Mouse (Mus musculus) embryonic facial prominence, embryonic 13.5 days (tissue): ENCODE measurements around the gene Pou6f1. TPM values are rescaled to one million over a fixed set of nuclear protein-coding genes. Genes with fewer than 3 reads are reported as not detected.
"Not testable (repeated sequence)": the region's sequence is repeated elsewhere in the genome, so short reads cannot be mapped to it uniquely, and the experiment has no call there.

ENCODE experiments used
- ATAC-seq: fragments of 200-750 bp; cut with Nextera tagmentation; 2 replicates; pipeline ENCODE4 v1.8.0; 2017; ENCODE audit warnings: low read depth; ENCODE audit not compliant: insufficient number of reproducible peaks, insufficient read depth, low FRiP score, low TSS enrichment
- H3K27ac ChIP-seq: fragments of 300-500 bp; sonication (generic); 2 replicates; pipeline ENCODE4 v1.5.1; 2015; ENCODE audit warnings: moderate library complexity, mild to moderate bottlenecking, inconsistent platforms
- H3K27me3 ChIP-seq: fragments of 300-500 bp; sonication (generic); 2 replicates; pipeline ENCODE4 v1.6.1; 2015; ENCODE audit warnings: mild to moderate bottlenecking, inconsistent platforms
- H3K36me3 ChIP-seq: fragments of 300-500 bp; sonication (generic); 2 replicates; pipeline ENCODE4 v1.6.1; 2015; ENCODE audit warnings: mild to moderate bottlenecking, inconsistent platforms
- H3K4me1 ChIP-seq: fragments of 300-500 bp; sonication (generic); 2 replicates; pipeline ENCODE4 v1.6.1; 2015; ENCODE audit warnings: inconsistent platforms
- H3K4me2 ChIP-seq: fragments of 300-500 bp; sonication (generic); 2 replicates; pipeline ENCODE4 v1.6.1; 2015; ENCODE audit warnings: moderate library complexity, mild to moderate bottlenecking, inconsistent platforms
- H3K4me3 ChIP-seq: fragments of 300-500 bp; sonication (generic); 2 replicates; pipeline ENCODE4 v1.5.1; 2015; ENCODE audit warnings: mild to moderate bottlenecking, inconsistent platforms
- H3K9ac ChIP-seq: fragments of 300-500 bp; sonication (generic); 2 replicates; pipeline ENCODE4 v1.6.1; 2015; ENCODE audit warnings: mild to moderate bottlenecking, inconsistent platforms
- H3K9me3 ChIP-seq: fragments of 300-500 bp; sonication (generic); 2 replicates; pipeline ENCODE4 v1.6.1; 2016; ENCODE audit warnings: inconsistent platforms
- WGBS: fragments of 180-500 bp; shearing (Covaris S2); methylation state at CpG from one replicate; pipeline ENCODE4 v1.1.7; 2015; ENCODE audit warnings: mixed read lengths; 5-methylcytosine and 5-hydroxymethylcytosine counted together
- polyA plus RNA-seq: library from polyadenylated mRNA; unstranded; fragments of >200 nt; fragmentation: Nextera tagmentation; extraction: Ambion mirVana; gene quantifications from 2 replicates; pipeline ENCODE4 v1.2.1, GENCODE M21; 2015

Pou6f1 gene
- polyA plus RNA-seq, 1 experiment from 2014 or later, result 14.4 TPM

DNA sequence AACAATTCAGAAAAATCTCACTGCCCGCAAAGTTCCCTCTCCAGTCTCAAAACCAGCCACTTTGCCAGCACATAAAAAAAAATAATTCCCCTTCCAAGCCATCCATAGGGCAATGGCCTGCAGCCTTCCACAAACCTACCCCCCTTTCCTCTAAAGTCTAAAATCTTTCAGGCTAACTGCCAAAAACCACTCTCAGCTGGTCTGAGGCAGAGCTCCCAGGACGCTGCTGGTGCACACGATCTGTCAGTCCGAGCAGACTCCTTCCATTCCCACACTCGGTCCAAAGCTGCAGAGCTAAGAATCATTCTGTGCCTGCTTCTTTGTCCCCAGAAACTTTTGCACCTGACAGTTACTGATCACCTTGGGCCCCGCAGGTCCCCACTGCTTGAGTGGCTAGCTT, 25.8 kb downstream of the Pou6f1 start:
- peaks cover 20% of the 10 kb centered on the region for H3K4me1 ChIP-seq
- peak overlapping the region; percentile 60 for H3K27ac ChIP-seq
- ATAC-seq, result 0 out of 2 replicates have a peak, but pooled peaks have one; percentile 32
- H3K9me3 ChIP-seq, result no peaks in the 10 kb centered on the region
- H3K4me2 ChIP-seq, result no peak overlapping the region
- 36% methylated on average over 6 of the region's 6 CpGs for WGBS
- no peak overlapping the region for H3K4me3 ChIP-seq
- peak overlapping the region; percentile 1; the same call in 1 of the 2 replicates for H3K9ac ChIP-seq
- H3K27me3 ChIP-seq, result no peaks in the 10 kb centered on the region
- H3K36me3 ChIP-seq, result peaks cover 16% of the 10 kb centered on the region; the same call in 1 of the 2 replicates

DNA sequence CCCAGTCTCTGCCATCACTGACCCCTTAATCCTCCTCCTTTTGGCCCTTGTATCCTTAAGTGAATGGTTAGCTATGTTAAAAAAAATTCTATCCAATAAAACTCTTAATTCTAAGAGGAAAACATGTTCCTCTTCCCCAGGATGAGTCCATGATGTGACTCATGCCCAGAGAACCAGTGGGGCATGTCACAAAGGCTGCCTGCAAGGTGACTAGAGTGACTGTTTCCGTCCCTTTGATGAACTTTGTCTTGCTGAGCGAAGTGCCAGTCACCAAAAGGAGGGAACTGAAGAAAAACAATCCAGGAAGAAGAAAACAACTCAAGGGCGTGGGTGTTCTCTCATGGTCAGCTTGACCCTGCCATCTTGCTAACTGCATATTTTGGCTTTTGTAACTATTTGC, 30.5 kb downstream of the Pou6f1 start:
- Histone ChIP-seq H3K27ac (no peak overlapping the region), H3K4me1 (peaks cover 12% of the 10 kb centered on the region), H3K4me3 (no peak overlapping the region), H3K27me3 (no peaks in the 10 kb centered on the region), H3K9ac (no peak overlapping the region), H3K4me2 (no peak overlapping the region), H3K9me3 (no peaks in the 10 kb centered on the region), H3K36me3 (no peaks in the 10 kb centered on the region)
- WGBS, result 71% methylated on average over 3 of the region's 3 CpGs
- no peak for ATAC-seq

DNA sequence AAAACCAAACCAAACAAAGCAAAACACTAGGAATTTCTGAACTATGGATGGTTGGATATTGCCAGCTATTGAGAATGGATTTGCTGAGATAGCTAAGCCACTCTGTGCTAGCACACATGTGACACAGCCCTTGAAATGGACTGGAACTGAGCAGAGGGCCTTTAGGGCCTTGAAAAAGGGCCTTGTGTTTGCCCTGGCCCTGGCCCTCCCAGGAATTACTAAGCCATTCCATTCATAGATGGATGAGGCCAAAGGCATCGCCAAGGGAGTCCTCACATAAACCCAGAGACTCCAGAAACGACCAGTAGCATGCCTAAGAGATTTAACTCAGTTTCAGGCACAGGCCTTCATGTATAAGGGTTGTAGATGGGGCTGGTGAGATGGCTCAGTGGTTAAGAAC, 33.3 kb downstream of the Pou6f1 start:
- Histone ChIP-seq H3K27ac (no peak overlapping the region), H3K4me2 (no peak overlapping the region), H3K9ac (no peak overlapping the region), H3K9me3 (no peaks in the 10 kb centered on the region), H3K4me3 (no peak overlapping the region), H3K4me1 (no peaks in the 10 kb centered on the region), H3K27me3 (no peaks in the 10 kb centered on the region), H3K36me3 (no peaks in the 10 kb centered on the region)
- 64% methylated on average over 2 of the region's 2 CpGs for WGBS
- ATAC-seq, result no peak

DNA sequence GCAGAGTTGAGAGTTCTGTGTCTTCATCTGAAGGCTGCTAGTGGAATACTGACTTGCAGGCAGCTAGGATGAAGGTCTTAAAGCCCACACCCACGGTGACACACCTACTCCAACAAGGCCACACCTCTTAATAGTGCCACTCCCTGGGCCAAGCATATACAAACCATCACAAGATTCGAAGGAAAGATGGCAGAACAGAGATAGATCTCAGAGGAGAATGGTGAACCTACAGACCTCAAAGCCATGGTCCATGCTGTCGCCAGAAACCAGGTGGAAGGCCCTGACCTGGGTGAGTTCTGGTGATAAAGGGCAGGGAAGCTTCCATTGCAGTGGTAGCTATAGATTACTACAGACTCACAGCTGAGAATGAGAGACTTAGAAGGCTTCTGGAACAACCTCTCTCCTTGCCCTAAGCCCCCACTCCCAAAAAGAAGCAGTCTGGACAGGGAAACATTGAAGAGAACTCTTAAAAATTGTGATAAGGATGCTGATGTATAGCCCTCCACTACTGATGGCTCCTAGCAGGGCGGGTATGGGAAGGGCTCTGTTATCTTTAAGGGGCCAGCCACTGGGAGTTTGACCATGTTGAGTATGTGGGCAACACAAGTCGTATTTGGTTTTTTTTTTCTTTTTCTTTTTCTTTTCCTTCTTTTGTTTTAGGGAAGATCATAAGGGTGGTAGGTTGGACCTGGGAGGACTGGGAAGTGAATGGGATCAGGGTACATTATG, 41.9 kb downstream of the Pou6f1 start:
- Histone ChIP-seq H3K27ac (no peak overlapping the region), H3K4me1 (no peaks in the 10 kb centered on the region), H3K36me3 (no peaks in the 10 kb centered on the region), H3K9ac (no peak overlapping the region), H3K9me3 (no peaks in the 10 kb centered on the region), H3K27me3 (no peaks in the 10 kb centered on the region), H3K4me2 (no peak overlapping the region), H3K4me3 (no peak overlapping the region)
- ATAC-seq, result no peak
- 76% methylated on average over 5 of the region's 5 CpGs for WGBS

DNA sequence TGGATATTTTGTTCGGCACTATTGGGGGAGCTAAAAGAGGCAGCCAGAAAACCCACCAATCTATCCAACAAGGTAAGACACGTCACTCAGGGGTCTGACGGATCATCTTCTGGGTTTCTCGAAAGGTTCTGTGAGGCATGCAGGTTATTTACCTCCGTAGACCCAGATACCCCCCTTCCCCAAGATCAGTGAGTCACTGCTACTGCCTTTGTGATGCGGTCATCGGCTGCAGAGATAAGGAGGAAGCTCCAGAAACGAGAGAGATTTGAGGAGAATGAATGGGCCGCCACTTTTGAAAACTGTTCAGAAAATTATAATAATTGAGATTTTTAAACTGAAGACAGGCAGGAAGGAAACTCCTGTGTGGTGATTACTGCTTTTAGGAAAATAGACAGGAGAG, 43.4 kb downstream of the Pou6f1 start:
- no peaks in the 10 kb centered on the region for H3K9me3 ChIP-seq
- no peak overlapping the region for H3K27ac ChIP-seq
- no peak overlapping the region for H3K9ac ChIP-seq
- no peak overlapping the region for H3K4me3 ChIP-seq
- no peaks in the 10 kb centered on the region for H3K27me3 ChIP-seq
- WGBS, result 90% methylated on average over 9 of the region's 9 CpGs
- no peaks in the 10 kb centered on the region for H3K4me1 ChIP-seq
- H3K4me2 ChIP-seq, result no peak overlapping the region
- no peaks in the 10 kb centered on the region for H3K36me3 ChIP-seq
- no peak for ATAC-seq

DNA sequence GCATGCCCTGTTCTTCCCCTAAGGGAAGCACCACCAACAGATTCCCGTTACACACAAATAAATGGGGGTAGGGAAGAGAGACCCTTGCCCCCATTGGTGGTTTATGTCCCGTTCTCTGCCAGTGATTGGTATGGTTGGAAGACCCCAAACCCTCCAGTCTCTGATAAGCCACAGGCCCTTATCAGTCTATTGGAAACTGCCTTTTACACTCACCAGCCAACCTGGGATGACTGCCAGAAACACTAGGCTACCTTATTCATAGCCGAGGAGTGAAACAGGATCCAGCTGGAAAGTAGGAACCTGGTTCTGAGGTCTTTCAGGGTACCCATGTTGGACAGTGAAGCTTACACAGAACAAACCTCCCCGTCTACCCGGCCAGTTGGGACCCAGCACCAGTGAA, 43.8 kb downstream of the Pou6f1 start:
- H3K36me3 ChIP-seq, result no peaks in the 10 kb centered on the region
- H3K9ac ChIP-seq, result no peak overlapping the region
- WGBS, result 82% methylated on average over 5 of the region's 5 CpGs
- H3K4me1 ChIP-seq, result peaks cover 3% of the 10 kb centered on the region
- no peaks in the 10 kb centered on the region for H3K27me3 ChIP-seq
- ATAC-seq, result no peak
- H3K27ac ChIP-seq, result no peak overlapping the region
- H3K9me3 ChIP-seq, result no peaks in the 10 kb centered on the region
- no peak overlapping the region for H3K4me2 ChIP-seq
- H3K4me3 ChIP-seq, result no peak overlapping the region

DNA sequence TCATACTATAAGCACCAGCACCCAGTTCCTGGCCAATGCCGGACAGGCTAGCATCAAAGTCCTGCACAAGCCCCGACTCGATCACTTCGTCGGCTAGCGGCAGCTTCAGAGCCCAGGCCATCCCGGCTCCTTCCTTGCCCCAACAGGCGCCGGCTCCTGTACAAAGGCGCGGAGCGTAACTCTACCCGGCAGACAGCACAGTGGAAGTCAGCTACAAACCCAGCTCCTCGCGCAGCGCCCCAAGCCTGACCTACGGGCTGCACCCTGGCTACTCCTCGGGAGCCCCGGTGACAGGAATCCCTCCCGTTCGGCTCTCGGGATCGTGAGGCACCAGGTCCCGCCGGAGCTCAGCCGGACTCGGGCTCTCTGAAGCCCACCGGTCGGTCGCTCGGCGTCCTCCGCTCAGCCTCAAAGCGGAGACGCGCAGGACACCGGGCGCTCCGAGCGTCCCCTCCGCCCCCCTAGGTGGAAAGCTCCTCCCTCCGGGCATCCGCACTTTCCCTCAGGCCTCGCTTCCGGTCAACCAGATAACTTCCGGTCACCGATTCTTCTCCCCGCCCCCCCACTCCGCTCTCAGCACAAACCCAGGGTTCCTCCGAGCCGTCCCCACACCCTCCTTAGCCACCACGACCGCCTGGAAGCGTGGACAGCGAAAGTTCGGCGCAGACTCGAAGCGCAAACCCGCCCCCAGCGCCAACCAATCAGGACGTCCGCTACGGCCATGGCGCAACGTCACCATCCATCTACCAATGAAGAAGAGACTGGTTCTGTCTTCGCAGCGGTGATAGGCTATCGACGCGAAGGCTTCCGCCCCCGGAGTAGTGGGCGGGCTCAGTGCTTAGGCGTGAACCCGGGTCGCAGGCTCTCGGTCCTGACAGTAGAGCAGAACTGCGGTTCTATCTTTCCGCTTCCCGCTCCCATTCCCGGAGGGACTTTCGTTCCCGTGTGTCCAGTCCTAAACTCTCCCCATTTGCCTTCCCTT, 48.2 kb downstream of the Pou6f1 start, which contains the start of gene Tfcp2:
Gene Tfcp2, minus strand, starts transcription at position 683 of the 982 bp plus-strand sequence.
- peaks cover 17% of the 10 kb centered on the region for H3K36me3 ChIP-seq
- H3K9ac ChIP-seq, result peak within 1 kb of the TSS; percentile 90
- no peaks in the 10 kb centered on the region for H3K27me3 ChIP-seq
- H3K4me1 ChIP-seq, result peaks cover 10% of the 10 kb centered on the region
- peak within 1 kb of the TSS; percentile 88 for H3K4me3 ChIP-seq
- peak; percentile 99 for ATAC-seq
- H3K9me3 ChIP-seq, result no peaks in the 10 kb centered on the region
- H3K27ac ChIP-seq, result peak within 1 kb of the TSS; percentile 83
- H3K4me2 ChIP-seq, result peak within 1 kb of the TSS; percentile 88
- under 1% methylated on average over 84 of the region's 84 CpGs for WGBS

DNA sequence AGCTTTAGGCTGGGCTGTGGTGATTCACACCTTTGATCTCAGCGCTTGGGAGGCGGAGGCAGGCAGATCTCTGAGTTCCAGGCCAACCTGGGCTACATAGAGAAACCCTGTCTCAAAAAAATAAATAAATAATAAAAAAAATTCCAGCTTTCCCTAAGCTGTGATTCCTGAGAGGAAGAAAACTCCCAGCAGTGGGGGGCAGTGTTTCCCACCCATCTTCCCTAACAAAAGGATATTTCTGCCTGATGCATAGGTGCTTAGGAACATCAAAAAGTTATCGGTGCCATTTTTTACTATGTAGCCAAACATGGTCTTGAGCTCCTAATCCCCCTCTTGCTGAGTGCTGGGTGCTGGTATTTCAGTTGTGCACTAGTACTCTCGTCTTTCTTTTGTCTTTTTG, 49.5 kb downstream of the Pou6f1 start:
- peak overlapping the region; percentile 88; the same call in 1 of the 2 replicates for H3K4me2 ChIP-seq
- H3K27me3 ChIP-seq, result no peaks in the 10 kb centered on the region
- no peak for ATAC-seq
- no peak overlapping the region; the same call in 1 of the 2 replicates for H3K4me3 ChIP-seq
- 96% methylated on average over 4 of the region's 4 CpGs for WGBS
- no peak overlapping the region for H3K27ac ChIP-seq
- H3K9me3 ChIP-seq, result peaks cover 7% of the 10 kb centered on the region; the same call in 1 of the 2 replicates
- peaks cover 10% of the 10 kb centered on the region for H3K4me1 ChIP-seq
- peaks cover 26% of the 10 kb centered on the region for H3K36me3 ChIP-seq
- no peak overlapping the region for H3K9ac ChIP-seq

DNA sequence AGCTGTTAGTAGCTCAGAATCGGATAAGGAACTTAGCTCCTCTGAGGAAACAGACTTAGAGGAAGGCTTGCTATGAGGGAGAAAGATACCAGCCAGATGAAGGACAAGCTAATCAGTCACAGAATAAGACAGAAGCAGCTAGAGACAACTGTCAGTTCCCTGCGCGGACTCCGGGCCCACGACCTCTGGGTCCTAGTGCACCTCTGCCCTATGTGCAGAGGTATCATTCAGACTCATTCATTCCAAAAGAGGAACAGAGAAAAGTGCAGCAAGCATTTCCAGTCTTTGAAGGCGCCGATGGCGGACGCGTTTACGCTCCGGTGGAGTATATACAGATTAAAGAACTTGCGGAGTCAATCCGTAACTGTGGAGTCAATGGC, 56.1 kb downstream of the Pou6f1 start:
- H3K27me3 ChIP-seq, H3K27ac ChIP-seq, H3K4me3 ChIP-seq, H3K4me2 ChIP-seq, H3K9ac ChIP-seq, H3K4me1 ChIP-seq, ATAC-seq: not testable (repeated sequence)
- Histone ChIP-seq H3K36me3 (peaks cover 51% of the 10 kb centered on the region), H3K9me3 (peaks cover 11% of the 10 kb centered on the region)
- WGBS, result 97% methylated on average over 14 of the region's 14 CpGs

DNA sequence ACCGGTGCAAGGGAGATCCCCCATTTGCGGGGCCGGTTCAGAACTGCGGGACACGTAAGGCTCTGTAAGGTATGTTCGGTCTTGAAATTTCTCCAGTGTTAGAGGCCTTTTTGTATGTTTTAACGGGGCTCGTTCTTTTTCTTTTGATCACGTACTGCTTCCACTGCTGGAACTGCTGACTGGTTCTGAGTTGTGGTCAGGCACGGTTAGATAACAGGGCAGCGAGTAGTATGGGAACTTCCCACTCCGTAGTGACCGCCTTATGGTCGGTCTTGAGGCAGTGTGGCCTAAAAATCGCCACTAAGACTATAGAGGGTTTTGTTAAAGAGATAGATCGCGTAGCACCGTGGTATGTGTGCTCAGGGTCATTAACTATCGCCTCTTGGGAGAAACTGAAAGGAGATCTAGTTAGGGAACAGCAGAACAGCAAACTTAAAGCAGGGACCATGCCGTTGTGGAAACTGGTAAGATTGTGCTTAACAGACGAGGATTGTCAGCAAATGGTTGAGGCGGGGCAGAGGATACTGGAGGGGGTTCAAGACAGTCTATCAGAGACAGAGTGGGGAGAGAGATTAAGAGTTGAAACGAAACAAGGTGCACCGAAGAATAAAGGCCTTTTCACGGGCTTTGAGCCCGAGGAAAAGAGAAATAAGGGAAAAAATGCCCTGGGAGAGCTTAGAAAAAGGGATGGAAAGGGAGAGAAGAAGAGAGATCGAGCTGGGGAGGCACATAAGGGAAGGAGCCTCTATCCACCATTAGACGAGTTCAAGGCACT, 56.7 kb downstream of the Pou6f1 start:
- H3K4me3 ChIP-seq, H3K4me2 ChIP-seq, H3K9ac ChIP-seq, H3K27ac ChIP-seq, H3K27me3 ChIP-seq, H3K4me1 ChIP-seq, ATAC-seq: not testable (repeated sequence)
- peaks cover 45% of the 10 kb centered on the region for H3K36me3 ChIP-seq
- peaks cover 11% of the 10 kb centered on the region for H3K9me3 ChIP-seq
- 97% methylated on average over 28 of the region's 28 CpGs for WGBS

DNA sequence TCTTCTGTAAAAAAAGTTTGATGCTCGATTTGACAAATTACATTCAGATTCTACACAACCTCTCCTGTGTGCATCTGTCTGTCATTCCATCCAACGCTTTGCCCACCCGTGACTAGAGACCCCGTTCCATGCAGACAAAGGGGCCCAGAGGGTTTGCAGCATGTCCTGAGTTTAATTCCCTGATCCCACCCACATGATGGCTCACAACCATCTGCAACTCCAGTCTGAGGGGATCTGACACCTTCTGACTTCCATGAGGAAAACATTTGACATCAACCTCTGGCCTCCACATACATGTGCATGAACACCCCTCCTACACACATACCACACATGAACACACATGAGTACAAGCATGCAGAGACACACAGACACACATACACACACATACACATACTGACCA, 58.4 kb downstream of the Pou6f1 start:
- WGBS, result 92% methylated on average over 4 of the region's 4 CpGs
- H3K4me1 ChIP-seq, result no peaks in the 10 kb centered on the region
- H3K36me3 ChIP-seq, result peaks cover 45% of the 10 kb centered on the region

More for the DNA sequence above, 58.4 kb downstream of the Pou6f1 start:
- no peak overlapping the region for H3K4me2 ChIP-seq
- ATAC-seq, result no peak
- peaks cover 11% of the 10 kb centered on the region for H3K9me3 ChIP-seq
- no peak overlapping the region for H3K4me3 ChIP-seq
- H3K27me3 ChIP-seq, result no peaks in the 10 kb centered on the region
- H3K27ac ChIP-seq, result no peak overlapping the region
- H3K9ac ChIP-seq, result no peak overlapping the region
